ENCODE assay signal across 13 mouse cellular contexts in genomic region chr15:45763225-45763624, GRCm38 (mm10).
A peak's percentile ranks its signal among the peaks of the same experiment; 100 is the strongest.
DNase-seq lines count a peak whose midpoint lies in the region; ATAC-seq and TF ChIP-seq lines count a peak whose summit lies in the region.
"Had no signal": no experiment of that assay in that cellular context is flagged by ENCODE, and none has a peak within 500 bp of the region (broad histone marks: within the 10 kb centered on the region; RNA-seq: fewer than 3 reads in every experiment).

No protein-coding gene starts in this region.

- ATAC-seq in heart, postnatal 0 days (ENCODE audit: insufficient read depth, low read depth), result no peak
- ATAC-seq in midbrain, postnatal 0 days (ENCODE audit: low FRiP score), result no peak
- no peak for ATAC-seq in midbrain, embryonic 13.5 days
- ATAC-seq: midbrain, embryonic 16.5 days; Patski had no signal

- 34% methylated on average over 2 of the region's 2 CpGs for WGBS in heart, postnatal 0 days
- 52% methylated on average over 2 of the region's 2 CpGs for WGBS in midbrain, postnatal 0 days
- 47% methylated on average over 2 of the region's 2 CpGs for WGBS in midbrain, embryonic 13.5 days

- no peak for DNase-seq in heart, postnatal 0 days (ENCODE audit: low spot score)
- no peak for DNase-seq in heart, adult 11 months
- peak; percentile 5 for DNase-seq in midbrain, postnatal 0 days (ENCODE audit: low spot score)
- peak; percentile 5 for DNase-seq in MN1 (ENCODE audit: low spot score)
- DNase-seq in mesoderm, embryonic 11.5 days (ENCODE audit: low read depth, low spot score), result peak; percentile 4
- no peak for DNase-seq in gastrocnemius, postnatal 4 days (ENCODE audit: low spot score in 2 of 2)
- DNase-seq in liver, result no peak
- DNase-seq: layer of hippocampus, postnatal 36 days; thymus, postnatal 36 days had no signal

- H3K4me3 ChIP-seq in heart, postnatal 0 days (ENCODE audit: low read depth, low read length), result no peak overlapping the region
- H3K4me3 ChIP-seq in midbrain, postnatal 0 days (ENCODE audit: low read depth, low read length), result no peak overlapping the region
- no peak overlapping the region for H3K4me3 ChIP-seq in midbrain, embryonic 13.5 days (replicated peaks)
- H3K4me3 ChIP-seq: liver, embryonic 15.5 days had no signal

- TF ChIP-seq CTCF in heart, postnatal 0 days (IDR thresholded peaks at IDR 0.05; ENCODE audit: low read depth), result peak; percentile 17; the same call in 1 of the 2 replicates
- 0 out of 2 replicates have a peak, but pooled peaks have one; percentile 15 for TF ChIP-seq CTCF in midbrain, postnatal 0 days (IDR thresholded peaks at IDR 0.05)

- H3K27ac ChIP-seq in heart, postnatal 0 days (ENCODE audit: low read depth), result no peak overlapping the region
- no peak overlapping the region for H3K27ac ChIP-seq in midbrain, postnatal 0 days (ENCODE audit: low read depth, low read length)
- H3K27ac ChIP-seq in midbrain, embryonic 13.5 days, result no peak overlapping the region
- H3K27ac ChIP-seq: liver, embryonic 15.5 days had no signal

- H3K36me3 ChIP-seq in heart, postnatal 0 days (replicated peaks; ENCODE audit: control insufficient read depth, insufficient read depth, low read length), result no peaks in the 10 kb centered on the region
- no peaks in the 10 kb centered on the region for H3K36me3 ChIP-seq in midbrain, postnatal 0 days (ENCODE audit: insufficient read depth, low read length)
- H3K36me3 ChIP-seq in midbrain, embryonic 13.5 days, result no peaks in the 10 kb centered on the region
- H3K36me3 ChIP-seq: liver, embryonic 15.5 days had no signal

- H3K9me3 ChIP-seq in heart, postnatal 0 days (replicated peaks; ENCODE audit: control insufficient read depth, low read length), result no peaks in the 10 kb centered on the region
- no peaks in the 10 kb centered on the region for H3K9me3 ChIP-seq in midbrain, postnatal 0 days (ENCODE audit: low read length)
- no peaks in the 10 kb centered on the region for H3K9me3 ChIP-seq in midbrain, embryonic 13.5 days
- H3K9me3 ChIP-seq: liver, embryonic 15.5 days had no signal

- TF ChIP-seq EP300 in heart, postnatal 0 days (IDR thresholded peaks at IDR 0.05; ENCODE audit: low read depth), result no peak

- no peaks in the 10 kb centered on the region for H3K4me1 ChIP-seq in heart, postnatal 0 days (ENCODE audit: control insufficient read depth, insufficient read depth)
- H3K4me1 ChIP-seq in midbrain, postnatal 0 days (ENCODE audit: insufficient read depth, low read length), result no peaks in the 10 kb centered on the region
- no peaks in the 10 kb centered on the region for H3K4me1 ChIP-seq in midbrain, embryonic 13.5 days (replicated peaks)
- H3K4me1 ChIP-seq: liver, embryonic 15.5 days had no signal

- H3K9ac ChIP-seq in heart, postnatal 0 days (replicated peaks; ENCODE audit: low read depth, low read length), result no peak overlapping the region
- no peak overlapping the region for H3K9ac ChIP-seq in midbrain, postnatal 0 days (replicated peaks; ENCODE audit: low read length, poor library complexity, severe bottlenecking)
- H3K9ac ChIP-seq in midbrain, embryonic 13.5 days (replicated peaks), result no peak overlapping the region
- H3K9ac ChIP-seq: liver, embryonic 15.5 days had no signal

- no peak overlapping the region for H3K4me2 ChIP-seq in heart, postnatal 0 days (ENCODE audit: low read depth, low read length)
- H3K4me2 ChIP-seq in midbrain, postnatal 0 days (ENCODE audit: low read depth, low read length, poor library complexity, severe bottlenecking), result no peak overlapping the region
- no peak overlapping the region for H3K4me2 ChIP-seq in midbrain, embryonic 13.5 days (replicated peaks)
- H3K4me2 ChIP-seq: liver, embryonic 15.5 days had no signal

- no peaks in the 10 kb centered on the region for H3K27me3 ChIP-seq in heart, postnatal 0 days (ENCODE audit: control insufficient read depth, insufficient read depth, low read length)
- no peaks in the 10 kb centered on the region for H3K27me3 ChIP-seq in midbrain, postnatal 0 days (ENCODE audit: insufficient read depth, low read length)
- no peaks in the 10 kb centered on the region for H3K27me3 ChIP-seq in midbrain, embryonic 13.5 days
- H3K27me3 ChIP-seq: liver, embryonic 15.5 days; Patski had no signal

Comparison
In these comparisons a context has a peak if more than half of its experiments do, and no peak if none do; other contexts are left out.
1. DNase-seq: peak in midbrain, postnatal 0 days (single experiment), MN1 (single experiment) and mesoderm, embryonic 11.5 days (single experiment); none in heart, postnatal 0 days (single experiment), heart, adult 11 months (single experiment), gastrocnemius, postnatal 4 days (0 of 2) and liver (single experiment).